Mouse (Mus musculus) myocyte (in vitro differentiated cells): ENCODE measurements at regions not wholly inside any gene's neighbourhood (a gene's known extent, or its start where the extent isn't known, plus 50 kb on each side); places are given as distances from the start of the nearest gene placed in this dataset.

Source experiments
- CEBPB ChIP-seq: IDR thresholded peaks from 2 replicates; pipeline ENCODE4 v1.6.1; 2011; ENCODE audit warnings: mild to moderate bottlenecking, moderate library complexity; ENCODE audit not compliant: poor library complexity, insufficient read depth, severe bottlenecking
- E2F4 ChIP-seq: IDR thresholded peaks from one replicate; pipeline ENCODE4 v1.6.1; 2011; ENCODE audit warnings: mild to moderate bottlenecking, control low read depth, moderate library complexity; ENCODE audit not compliant: insufficient read depth
- MAX ChIP-seq: IDR thresholded peaks from one replicate; pipeline ENCODE4 v1.6.1; 2011; ENCODE audit warnings: low read depth, mild to moderate bottlenecking, control low read depth
- MYOD1 ChIP-seq, 3 experiments: IDR thresholded peaks; one replicate each; pipeline ENCODE4 v1.6.1; 2011; ENCODE audit warnings: control low read depth in 2 of 3, low read depth in 2 of 3, mild to moderate bottlenecking in 2 of 3, moderate library complexity in 1 of 3; ENCODE audit not compliant: insufficient read length in 2 of 3, control insufficient read depth in 1 of 3
- POLR2A ChIP-seq: IDR thresholded peaks from one replicate; pipeline ENCODE4 v1.6.1; 2011; ENCODE audit warnings: low read depth, mild to moderate bottlenecking, control low read depth, moderate library complexity; ENCODE audit not compliant: insufficient read length
- POLR2AphosphoS2 ChIP-seq: IDR thresholded peaks from one replicate; pipeline ENCODE4 v1.6.1; 2011; ENCODE audit warnings: low read depth, control low read depth; ENCODE audit not compliant: insufficient read length
- REST ChIP-seq: IDR thresholded peaks from one replicate; pipeline ENCODE4 v1.6.1; 2011; ENCODE audit warnings: mild to moderate bottlenecking, control low read depth, moderate library complexity; ENCODE audit not compliant: insufficient read depth, insufficient read length
- SRF ChIP-seq: IDR thresholded peaks from one replicate; pipeline ENCODE4 v1.6.1; 2011; ENCODE audit warnings: low read depth; ENCODE audit not compliant: control insufficient read depth, insufficient read length
- TCF12 ChIP-seq: IDR thresholded peaks from one replicate; pipeline ENCODE4 v1.6.1; 2011; ENCODE audit warnings: mild to moderate bottlenecking, control low read depth; ENCODE audit not compliant: poor library complexity, insufficient read depth, severe bottlenecking
- TCF3 ChIP-seq: IDR thresholded peaks from one replicate; pipeline ENCODE4 v1.6.1; 2011; ENCODE audit warnings: low read depth, control low read depth; ENCODE audit not compliant: insufficient read length
- USF1 ChIP-seq: IDR thresholded peaks from one replicate; pipeline ENCODE4 v1.6.1; 2011; ENCODE audit warnings: low read depth, mild to moderate bottlenecking, control low read depth, moderate library complexity

DNA sequence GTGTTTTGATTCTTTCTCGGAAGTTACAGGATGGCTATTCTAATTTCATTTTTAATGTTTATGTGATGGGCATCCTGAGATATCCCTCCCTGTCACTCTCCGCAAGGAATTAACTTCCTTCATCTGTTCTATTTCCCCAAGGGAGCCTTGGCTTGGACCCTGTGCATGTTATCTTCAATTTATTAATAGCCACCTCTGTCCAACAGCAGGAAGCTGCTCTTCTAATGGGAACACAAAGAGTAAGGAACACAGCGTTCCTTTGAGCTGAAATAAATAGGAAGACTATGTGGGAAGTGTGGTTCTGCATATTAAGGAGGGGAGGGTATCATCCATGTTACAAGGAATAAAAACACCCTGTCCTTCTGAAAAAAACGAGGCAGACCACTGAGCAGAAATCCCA, 119.4 kb upstream of the Dap start:
- TF ChIP-seq REST: no peak
- no peak for TF ChIP-seq TCF12
- no peak for TF ChIP-seq MAX
- no peak for TF ChIP-seq POLR2A
- no peak for TF ChIP-seq TCF3
- no peak for TF ChIP-seq SRF
- TF ChIP-seq POLR2AphosphoS2: no peak
- no peak for TF ChIP-seq CEBPB
- TF ChIP-seq E2F4: no peak
- TF ChIP-seq USF1: no peak
- TF ChIP-seq MYOD1 (IDR thresholded peaks at IDR 0.05; ENCODE audit: control insufficient read depth in 1 of 3, insufficient read length in 2 of 3, low read depth in 2 of 3): no peak
